Mouse (Mus musculus): Measurements from ENCODE around the gene Wdpcp. TPM values are rescaled to one million over a fixed set of nuclear protein-coding genes. Genes with fewer than 3 reads are reported as not detected.

The Wdpcp gene
- polyA plus RNA-seq, 1 experiment from 2014 or later, result 0.82 TPM

GRCm38 (mm10) chr11:21875077-21875476 is 303.0 kb downstream of the Wdpcp start:
- no peak overlapping the region for H3K4me3 ChIP-seq (replicated peaks)
- 56% methylated on average over 2 of the region's 2 CpGs for WGBS (ENCODE audit: insufficient replicate concordance)
- no peak overlapping the region for H3K27ac ChIP-seq (replicated peaks)
- ATAC-seq (ENCODE audit: insufficient read depth), result no peak
- H3K36me3 ChIP-seq (replicated peaks), result no peaks in the 10 kb centered on the region
- no peaks in the 10 kb centered on the region for H3K9me3 ChIP-seq (replicated peaks)
- no peak overlapping the region for H3K9ac ChIP-seq
- H3K27me3 ChIP-seq, result no peaks in the 10 kb centered on the region
- H3K4me2 ChIP-seq, result no peak overlapping the region
- no peaks in the 10 kb centered on the region for H3K4me1 ChIP-seq (replicated peaks)

GRCm38 (mm10) chr11:21894696-21895095 is 322.7 kb downstream of the Wdpcp start:
- H3K9ac ChIP-seq, result no peak overlapping the region
- H3K4me3 ChIP-seq (replicated peaks), result no peak overlapping the region
- no peak overlapping the region for H3K27ac ChIP-seq (replicated peaks)
- WGBS (ENCODE audit: insufficient replicate concordance), result 71% methylated on average over 3 of the region's 3 CpGs
- ATAC-seq (ENCODE audit: insufficient read depth), result no peak
- H3K36me3 ChIP-seq (replicated peaks), result no peaks in the 10 kb centered on the region
- H3K9me3 ChIP-seq (replicated peaks), result no peaks in the 10 kb centered on the region
- H3K4me2 ChIP-seq, result no peak overlapping the region
- no peaks in the 10 kb centered on the region for H3K27me3 ChIP-seq
- no peaks in the 10 kb centered on the region for H3K4me1 ChIP-seq (replicated peaks)

- H3K9me3 ChIP-seq (replicated peaks), result no peaks in the 10 kb centered on the region
- no peak for ATAC-seq (ENCODE audit: insufficient read depth)
- no peak overlapping the region for H3K4me3 ChIP-seq (replicated peaks)
- H3K4me2 ChIP-seq, result no peak overlapping the region
- H3K4me1 ChIP-seq (replicated peaks), result no peaks in the 10 kb centered on the region
- no peak overlapping the region for H3K9ac ChIP-seq
- H3K27ac ChIP-seq (replicated peaks), result no peak overlapping the region
- no peaks in the 10 kb centered on the region for H3K27me3 ChIP-seq
- no peaks in the 10 kb centered on the region for H3K36me3 ChIP-seq (replicated peaks)
- WGBS (ENCODE audit: insufficient replicate concordance), result 70% methylated on average over 3 of the region's 3 CpGs
These were observed 350.5 kb downstream of the Wdpcp start for GRCm38 (mm10) chr11:21922531-21922930.

Small RNAs within 50 kb of the gene (microRNA-seq; reads per million reads assigned to microRNA genes)
- not detected for gene Gm22990

Other genes with a start within 250 kb of the Wdpcp start
- gene Ugp2, start 201.0 kb upstream of the Wdpcp start, polyA plus RNA-seq (2015; fragmentation: Nextera tagmentation; extraction: Ambion mirVana), result 50.4 and 54.4 TPM in 2 replicates
- 179 and 186 TPM in 2 replicates for gene Mdh1, start 132 bp downstream of the Wdpcp start, polyA plus RNA-seq (2015; fragmentation: Nextera tagmentation; extraction: Ambion mirVana)

All from liver, embryonic 15.5 days (tissue).